Mouse (Mus musculus) naive thymus-derived CD4-positive, alpha-beta T cell, adult 5 months (primary cell): ENCODE results near the gene Ccdc34. TPM values are rescaled to one million over a fixed set of nuclear protein-coding genes. Genes with fewer than 3 reads are reported as not detected.

Experiments used
- polyA plus RNA-seq: library from polyadenylated mRNA; unstranded; fragments of 100-300 nt; shearing (Covaris generic); gene quantifications from one replicate; pipeline ENCODE4 v1.2.1, GENCODE M21; 2017

Ccdc34 gene
- polyA plus RNA-seq = 1.5 TPM

DNA sequence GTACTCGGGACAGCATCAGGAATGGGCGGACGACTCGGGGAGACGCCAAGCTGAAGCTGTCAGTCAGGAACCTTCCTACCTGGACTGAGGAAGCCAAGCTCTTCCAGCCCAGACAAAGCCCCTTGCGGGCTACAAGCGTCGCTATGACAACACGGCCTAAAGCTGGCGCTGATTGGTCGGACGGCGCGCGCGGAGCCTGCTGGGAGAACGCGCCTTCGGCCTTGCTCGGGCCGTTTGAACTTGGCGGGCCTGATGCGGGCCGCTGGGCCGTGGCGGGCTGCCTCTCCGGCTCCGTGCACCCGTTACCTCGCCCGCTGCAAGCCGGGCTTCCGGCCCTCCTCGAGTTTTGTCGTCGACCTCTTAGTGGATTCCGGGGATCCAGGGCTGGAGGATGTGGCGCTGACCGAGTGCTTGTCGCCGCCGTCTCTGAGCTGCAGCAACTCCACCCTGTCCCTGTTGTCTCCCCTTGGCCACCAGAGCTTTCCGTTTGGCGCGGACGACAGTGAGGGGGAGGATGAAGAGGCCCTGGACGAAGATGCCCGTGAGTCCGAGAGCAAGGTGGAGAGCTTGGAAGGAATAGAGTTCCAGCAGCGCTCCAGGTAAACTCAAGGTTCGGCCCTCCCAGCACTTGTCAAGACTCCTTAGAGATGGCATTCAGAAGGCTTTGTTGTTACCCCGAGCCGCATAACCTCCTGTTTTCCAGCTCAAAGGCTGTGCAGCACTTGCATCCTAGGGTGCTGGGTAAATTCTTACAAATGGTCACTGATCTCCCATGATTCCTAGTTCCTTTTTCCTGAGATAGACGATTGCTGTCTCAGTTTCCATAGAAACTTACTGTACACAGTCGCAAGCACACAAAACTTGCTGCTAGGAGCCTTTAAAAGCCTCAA is at the start of gene Ccdc34:
Gene Ccdc34, plus strand, starts transcription at position 202 of the 890 bp plus-strand sequence.

Other genes starting within 250 kb of the Ccdc34 start
- 75.3 TPM for gene Lin7c, start 127.0 kb upstream of the Ccdc34 start, polyA plus RNA-seq
- gene Lgr4, start 100.2 kb upstream of the Ccdc34 start, polyA plus RNA-seq = 0.27 TPM